Mouse (Mus musculus) layer of hippocampus, adult 9-11 months (tissue): ENCODE measurements around the gene Sept9.

ENCODE experiments used
- DNase-seq: peaks from one replicate; pipeline ENCODE4 v3.0.0; 2022

Sept9 gene

DNA sequence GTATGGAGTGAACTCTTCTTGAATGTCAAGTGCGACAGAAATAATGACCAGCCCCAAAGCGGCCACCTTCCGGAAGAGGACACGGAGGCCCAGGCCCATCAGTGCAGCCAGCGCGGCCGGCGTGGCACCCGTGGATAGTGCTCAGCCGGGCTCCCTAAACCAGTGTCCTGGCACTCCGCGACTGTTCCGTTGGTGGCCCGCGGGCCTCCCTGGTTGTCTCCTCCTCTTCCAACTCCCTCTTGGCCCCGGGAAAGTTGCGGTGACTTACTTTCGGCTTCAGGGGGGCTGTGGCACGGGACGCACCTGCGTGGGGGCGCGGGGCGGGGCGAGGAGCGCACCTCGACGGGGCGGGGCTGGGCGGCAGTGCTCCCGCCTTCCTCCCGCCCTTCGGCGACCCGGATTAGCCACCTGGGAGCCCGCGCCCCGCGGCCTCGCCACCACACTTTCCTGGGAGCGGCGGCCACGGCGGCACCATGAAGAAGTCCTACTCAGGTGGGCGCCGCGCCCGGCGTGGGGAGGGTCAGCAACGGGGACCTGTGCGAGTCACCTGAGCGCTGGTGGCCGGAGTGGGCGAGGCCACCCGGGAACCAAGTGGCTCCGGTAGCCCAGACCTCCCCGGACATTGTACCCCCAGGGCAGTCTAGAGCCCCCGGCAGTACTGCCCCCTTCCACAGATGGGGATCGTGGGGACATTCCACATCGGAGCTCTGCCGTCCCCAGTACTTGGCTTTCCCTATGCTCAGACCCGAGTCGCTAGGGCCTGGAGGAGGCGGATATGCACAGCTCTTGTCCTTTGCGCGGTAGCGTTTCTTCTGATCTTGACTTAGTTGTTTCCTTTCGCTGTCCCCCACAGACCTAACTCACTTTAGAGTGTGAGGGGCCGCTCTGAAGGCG lies at the start of gene Sept9:
Gene Sept9 (plus strand): TSS at position 380 of the 894 bp plus-strand sequence.
- no peak for DNase-seq

GRCm38 (mm10) chr11:117150467-117150966 lies 48.9 kb upstream of the Sept9 start:
- no peak for DNase-seq

DNA sequence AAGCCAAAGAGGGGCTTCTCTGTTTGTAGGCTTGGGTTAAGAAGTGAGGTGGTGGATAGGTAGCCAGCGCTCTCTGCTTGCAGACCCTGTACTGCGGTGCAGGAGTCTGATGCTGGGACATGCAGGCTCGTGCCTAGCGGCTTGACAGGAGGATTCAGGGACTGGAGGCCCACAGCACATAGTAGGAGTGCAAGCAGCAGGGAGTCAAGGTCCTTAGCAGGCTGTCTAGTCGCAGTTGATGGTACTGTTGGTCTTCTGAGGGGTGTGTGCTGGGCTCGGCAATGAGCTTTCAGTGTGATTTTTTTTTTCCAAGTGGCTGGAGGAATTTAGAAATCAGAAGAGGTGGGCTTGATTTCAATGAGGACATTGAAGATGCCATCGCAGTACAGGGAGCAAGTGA lies 48.0 kb upstream of the Sept9 start:
- DNase-seq = no peak

DNA sequence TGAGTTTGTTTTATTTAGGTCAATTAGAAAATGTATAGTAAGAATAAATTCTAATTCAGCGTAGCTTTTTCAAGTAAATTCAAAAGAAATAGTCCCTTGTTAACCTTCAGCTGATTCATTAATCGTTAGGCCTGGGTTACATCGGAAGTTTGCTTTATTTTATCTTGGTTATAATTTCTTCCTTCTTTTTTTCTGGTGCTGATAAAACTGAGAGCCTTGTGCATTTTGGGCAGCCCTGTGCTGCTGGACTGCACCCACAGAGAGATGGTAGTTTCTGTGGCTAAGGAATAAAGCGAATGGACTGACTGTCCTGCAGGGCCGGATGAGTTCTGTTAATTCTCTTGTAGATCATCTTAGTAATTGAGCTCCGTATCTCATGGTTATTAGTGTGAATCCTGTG lies 46.9 kb upstream of the Sept9 start:
- DNase-seq = no peak

- DNase-seq = no peak
Observed at GRCm38 (mm10) chr11:117153553-117153952, 45.9 kb upstream of the Sept9 start.

DNA sequence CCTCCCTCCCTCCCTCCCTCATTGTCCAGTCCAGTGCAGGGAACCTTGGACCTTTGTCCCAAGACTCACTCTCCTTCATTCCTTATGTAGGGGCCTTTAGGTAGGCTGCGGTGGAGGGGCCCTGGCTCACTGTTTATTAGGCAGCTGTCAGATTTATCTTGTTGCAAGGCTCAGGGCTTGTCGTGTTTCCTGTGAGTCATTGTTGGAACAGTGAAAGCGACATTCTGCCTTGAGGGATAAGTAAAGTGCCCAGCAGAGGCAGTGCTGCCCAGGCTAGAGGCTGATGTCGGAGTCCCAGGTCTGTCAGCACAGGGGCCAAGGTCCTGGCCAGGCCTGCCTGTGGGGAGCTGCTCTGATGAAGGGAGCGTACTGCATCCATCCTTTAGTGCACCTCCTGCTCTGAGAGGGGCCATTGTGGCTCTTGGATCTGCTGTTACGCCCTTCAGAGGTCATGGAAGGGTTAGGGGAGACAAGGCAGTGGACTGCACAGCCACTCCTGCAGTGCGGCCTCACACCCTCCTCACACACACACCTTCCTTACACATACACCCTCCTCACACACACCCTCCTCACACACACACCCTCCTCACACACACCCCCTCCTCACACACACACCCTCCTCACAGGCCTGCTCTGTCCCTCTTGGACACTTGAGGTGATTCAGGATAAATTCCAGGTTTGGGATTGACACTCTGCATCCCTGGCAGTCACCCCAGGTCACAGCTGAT lies 45.2 kb upstream of the Sept9 start:
- DNase-seq = no peak

DNA sequence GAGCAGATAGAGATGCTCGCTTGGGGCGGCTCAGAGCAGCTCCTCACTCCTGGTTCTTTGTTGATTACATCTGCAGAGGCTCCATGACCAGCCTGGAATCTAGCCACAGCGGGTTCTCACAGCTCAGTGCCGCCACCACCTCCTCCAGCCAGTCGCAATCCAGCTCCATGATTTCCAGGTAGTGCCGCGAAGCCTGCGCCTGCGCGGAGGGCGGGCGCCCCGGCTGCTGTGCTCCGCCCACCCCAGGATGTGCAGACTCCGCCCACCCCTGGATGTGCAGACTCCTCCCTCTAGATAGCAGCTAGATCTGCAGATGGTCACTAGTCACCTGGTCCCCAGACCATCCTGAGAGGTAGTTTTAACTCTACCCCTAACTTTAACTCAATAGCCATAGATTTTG lies 42.7 kb upstream of the Sept9 start:
- DNase-seq = no peak

DNA sequence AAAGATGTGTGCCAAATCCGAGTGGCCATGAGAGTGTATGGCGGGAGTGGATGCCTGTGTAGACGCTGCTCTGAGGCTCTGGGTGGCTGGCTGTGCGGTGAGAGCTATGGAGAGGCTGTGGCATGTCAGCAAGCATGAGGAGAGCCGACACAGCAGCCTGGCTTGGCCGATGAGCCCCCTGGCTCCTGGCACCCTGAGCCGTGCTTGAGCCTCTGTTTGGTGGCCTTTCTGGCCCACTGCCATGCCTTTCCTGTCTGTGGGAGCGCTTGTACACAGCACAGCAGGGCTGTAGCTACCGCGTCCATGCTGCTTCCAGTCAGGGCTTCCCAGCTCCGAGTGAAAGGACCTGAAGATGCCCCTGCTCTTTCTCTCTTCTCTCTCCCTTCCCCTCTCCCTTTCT lies 41.1 kb upstream of the Sept9 start:
- no peak for DNase-seq

GRCm38 (mm10) chr11:117159257-117159945 lies 40.1 kb upstream of the Sept9 start:
- DNase-seq = peak; percentile 68

- no peak for DNase-seq
Observed at GRCm38 (mm10) chr11:117159946-117160307, 39.5 kb upstream of the Sept9 start.

DNA sequence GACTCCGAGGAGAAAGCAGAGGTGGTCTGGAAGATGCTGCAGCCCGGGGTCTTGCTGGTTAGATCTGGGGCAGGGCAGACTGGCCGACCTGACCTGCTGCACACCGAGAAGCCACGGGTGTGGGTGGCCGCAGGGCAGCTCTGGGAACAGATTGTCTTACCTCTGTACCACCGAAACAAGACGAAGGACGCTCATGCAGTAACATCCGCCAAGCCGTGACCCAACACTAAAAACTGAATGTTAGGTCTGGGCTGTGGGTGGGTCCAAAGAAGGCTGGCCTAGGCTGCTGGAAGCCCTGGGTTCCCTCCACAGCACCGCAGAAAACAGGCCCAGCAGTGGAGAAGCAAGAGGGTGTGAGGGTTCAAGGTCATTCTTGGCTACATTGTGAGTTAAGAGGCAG lies 38.7 kb upstream of the Sept9 start:
- no peak for DNase-seq

DNA sequence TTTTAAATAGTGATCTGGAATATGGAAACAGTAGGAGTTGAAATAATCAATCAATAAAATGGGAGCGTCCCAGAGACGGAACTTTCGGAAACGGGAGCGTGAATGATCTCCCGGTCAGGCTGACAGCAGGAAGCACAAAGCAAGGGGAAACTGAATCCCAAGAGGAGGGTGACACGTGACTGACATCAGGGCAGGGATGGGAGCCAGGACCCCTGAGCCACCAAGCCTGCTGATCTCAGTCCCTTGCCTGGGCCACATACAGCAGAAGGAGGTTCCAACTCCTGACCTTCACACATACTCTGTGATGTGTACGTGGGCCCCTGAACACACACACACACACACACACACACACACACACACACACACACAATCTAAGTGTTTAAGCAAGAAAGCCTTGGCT lies 37.9 kb upstream of the Sept9 start:
- DNase-seq = no peak

DNA sequence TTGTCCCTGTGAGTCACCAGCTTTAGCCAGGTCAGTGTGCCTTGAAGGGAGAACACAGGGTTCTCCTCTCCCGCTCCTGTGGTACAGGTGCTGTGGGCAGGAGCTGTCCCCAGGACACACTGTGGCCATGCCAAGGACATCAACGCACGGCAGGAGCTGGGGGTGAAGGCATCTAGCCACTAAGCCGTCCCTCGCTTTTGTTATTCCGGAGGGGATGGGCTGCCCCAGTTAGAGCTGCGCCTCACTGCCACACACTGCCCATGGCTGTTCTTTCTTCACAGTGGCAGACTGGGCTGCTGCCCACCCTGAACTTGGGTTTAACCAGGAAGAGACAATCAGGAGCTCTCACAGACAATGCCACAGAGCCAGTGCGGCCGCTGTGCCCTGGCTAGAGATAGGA lies 36.4 kb upstream of the Sept9 start:
- no peak for DNase-seq

GRCm38 (mm10) chr11:117163771-117164170 lies 35.7 kb upstream of the Sept9 start:
- DNase-seq = no peak

DNA sequence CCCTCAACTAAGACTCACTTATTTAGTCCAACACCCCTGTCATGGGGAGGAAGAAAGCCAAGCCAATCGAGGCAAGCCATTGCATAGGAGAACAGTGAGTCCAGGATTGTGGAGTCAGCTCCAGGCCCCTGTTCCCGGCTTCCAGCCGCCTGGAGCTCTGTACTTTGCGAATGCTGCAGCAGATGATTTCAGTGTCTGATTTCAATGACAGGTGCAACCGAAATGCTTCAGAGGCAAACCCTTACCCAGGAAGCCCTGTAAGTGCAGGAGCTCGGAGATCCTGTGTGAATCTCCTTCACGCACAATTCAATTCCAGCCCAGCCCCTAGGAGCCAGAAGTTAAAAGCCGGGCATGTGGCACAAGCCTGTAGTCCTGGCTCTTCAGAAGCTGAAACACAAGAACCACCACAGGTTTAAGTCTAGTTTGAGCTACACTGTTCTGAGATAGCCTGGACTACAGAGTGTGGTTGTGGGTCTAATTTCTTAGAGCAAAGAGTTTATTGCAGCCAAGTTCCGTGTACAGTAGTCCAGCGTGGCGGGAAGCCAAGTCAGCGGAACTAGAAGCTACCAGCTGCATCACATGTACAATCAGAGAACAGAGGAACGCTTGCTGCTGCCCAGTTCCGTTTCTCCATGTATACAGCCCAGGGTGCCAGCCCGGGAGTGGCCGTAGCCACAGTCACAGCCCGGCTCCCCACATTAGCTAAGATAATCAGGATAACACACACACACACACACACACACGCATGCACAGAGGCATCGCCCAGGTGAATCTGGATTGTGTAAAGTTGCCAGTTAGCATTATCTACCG lies 31.0 kb upstream of the Sept9 start:
- peak; percentile 77 for DNase-seq

DNA sequence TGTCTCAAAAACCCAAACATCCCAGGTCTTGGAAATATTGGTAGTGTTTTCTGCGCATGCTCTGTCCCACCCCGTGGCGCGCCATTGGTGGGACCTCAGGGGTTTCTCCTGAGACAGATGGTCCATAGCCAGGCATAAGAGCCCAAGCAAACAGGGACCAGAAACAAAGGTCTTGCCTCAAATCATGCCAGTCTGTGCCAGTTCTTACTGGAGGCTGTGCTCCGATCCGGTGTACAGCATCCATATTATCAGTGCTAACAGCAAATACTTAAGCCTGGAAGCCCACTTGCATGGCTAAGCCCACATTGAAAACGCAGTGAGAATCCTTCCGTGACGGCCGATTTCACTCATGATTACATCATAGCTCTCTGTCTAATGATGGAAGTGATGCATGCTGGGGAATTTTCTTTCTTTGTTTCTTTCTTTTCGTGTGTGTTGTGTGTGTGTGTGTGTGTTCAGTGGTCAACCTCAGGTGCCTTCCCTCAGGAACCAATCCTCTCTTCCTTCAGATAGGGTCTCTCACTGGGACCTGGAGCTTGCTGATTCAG lies 30.3 kb upstream of the Sept9 start:
- DNase-seq = no peak

- DNase-seq = peak; percentile 78
Observed at GRCm38 (mm10) chr11:117169801-117170565, 29.5 kb upstream of the Sept9 start.

- DNase-seq = no peak
Observed at GRCm38 (mm10) chr11:117174098-117174892, 25.2 kb upstream of the Sept9 start.

DNA sequence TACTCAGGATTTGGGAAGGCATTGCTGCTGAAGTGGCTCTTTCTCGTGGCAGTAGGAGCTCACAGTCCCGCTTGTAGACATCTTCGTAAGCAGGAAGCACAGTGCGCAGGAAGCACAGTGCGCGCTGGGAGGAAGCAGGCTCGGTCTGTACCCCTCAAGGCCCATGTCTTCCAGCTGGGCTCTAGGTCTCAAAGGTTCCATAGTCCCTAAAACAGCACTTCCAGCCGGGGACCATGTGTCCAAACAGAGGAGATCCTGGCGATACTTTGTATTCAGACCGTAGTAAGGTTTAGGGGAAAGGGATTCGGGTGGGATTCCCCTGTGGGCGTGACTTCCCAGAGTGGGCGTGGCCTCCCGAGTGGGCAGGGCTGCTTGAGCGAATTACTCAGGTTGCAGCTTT lies 24.5 kb upstream of the Sept9 start:
- no peak for DNase-seq

- no peak for DNase-seq
Observed at GRCm38 (mm10) chr11:117175472-117175871, 24.0 kb upstream of the Sept9 start.

GRCm38 (mm10) chr11:117176304-117176703 lies 23.2 kb upstream of the Sept9 start:
- no peak for DNase-seq
